Mouse (Mus musculus): ENCODE data around the gene BC049352.

GRCm38 (mm10) chr9:45250306-45250705 lies 68.5 kb downstream of the BC049352 start:
- TF ChIP-seq CTCF (IDR thresholded peaks at IDR 0.05; ENCODE audit: insufficient read depth, low read length) (no peak), POLR2A (IDR thresholded peaks at IDR 0.05; ENCODE audit: borderline replicate concordance, extremely low read depth, low read depth, low read length) (no peak)
